Mouse (Mus musculus): ENCODE data around the gene Lrrc25.
"Not testable (repeated sequence)": the region's sequence is repeated elsewhere in the genome, so short reads cannot be mapped to it uniquely, and the experiment has no call there.

GRCm38 (mm10) chr8:70587955-70588354 is 28.0 kb upstream of the Lrrc25 start:
- TF ChIP-seq MAFK (IDR thresholded peaks at IDR 0.05; ENCODE audit: insufficient read depth, low read depth, low read length); ZNF384 (IDR thresholded peaks at IDR 0.05; ENCODE audit: low read depth, low read length); CHD2 (IDR thresholded peaks at IDR 0.05; ENCODE audit: low read depth, low read length); HCFC1 (IDR thresholded peaks at IDR 0.05; ENCODE audit: borderline replicate concordance, insufficient read depth, low read length); ZC3H11A (IDR thresholded peaks at IDR 0.05; ENCODE audit: borderline replicate concordance, low read depth, low read length): not testable (repeated sequence)

All from ES-E14 (cell line).